Mouse (Mus musculus) right cerebral cortex, adult 2 months (tissue): ENCODE results near the gene Hpn.

Experiments
- DNase-seq, 2 experiments: peaks; one replicate each; pipeline ENCODE4 v3.0.0; 2021 to 2022; ENCODE audit warnings: low spot score in 2 of 2

Hpn gene

GRCm38 (mm10) chr7:31115182-31115581 lies at the start of gene Hpn:
Gene Hpn (minus strand): TSS chr7:31115290.
- DNase-seq = no peak

GRCm38 (mm10) chr7:31164748-31165147 lies 49.7 kb upstream of the Hpn start:
- no peak for DNase-seq

DNA sequence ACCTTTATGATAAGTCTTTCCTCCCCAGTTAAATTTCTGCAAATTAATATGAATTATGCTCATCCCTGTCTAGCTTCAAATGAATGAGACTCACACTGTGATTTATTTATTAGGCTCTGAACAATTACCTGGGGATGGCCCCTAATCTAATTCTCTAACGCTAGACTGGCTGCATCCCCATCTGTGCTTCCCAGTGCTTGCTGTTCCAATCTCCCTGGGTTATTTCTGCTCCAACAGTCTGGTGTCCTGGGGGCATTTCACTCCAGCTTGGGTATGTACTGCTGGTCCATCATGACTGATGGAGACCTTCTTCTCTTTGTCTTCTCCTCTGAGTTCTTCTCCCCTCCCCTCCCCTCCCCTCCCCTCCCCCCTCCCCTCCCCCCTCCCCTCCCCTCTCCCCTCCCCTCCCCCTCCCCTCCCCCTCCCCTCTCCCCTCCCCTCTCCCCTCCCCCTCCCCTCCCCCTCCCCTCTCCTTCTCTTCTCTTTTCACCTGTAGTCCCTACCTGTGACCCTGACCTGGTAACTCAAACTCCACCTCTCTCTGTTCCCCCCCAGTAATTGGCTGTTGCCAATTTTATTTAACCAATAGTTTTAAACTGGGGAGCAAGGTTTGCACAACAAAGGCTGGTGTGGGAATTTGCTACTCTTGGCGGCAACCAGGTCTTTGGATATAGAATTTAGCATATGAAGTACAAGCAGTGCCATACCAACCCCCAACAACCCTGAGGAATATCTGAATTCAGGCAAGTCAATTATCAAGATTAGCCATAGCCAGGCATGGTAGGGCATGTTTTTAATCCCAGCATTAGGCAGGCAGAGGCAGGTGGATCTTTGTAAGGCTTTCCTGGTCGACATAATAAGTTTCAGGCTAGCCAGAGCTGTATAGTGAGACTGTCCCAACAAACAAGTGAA lies 48.8 kb upstream of the Hpn start:
- DNase-seq = no peak

DNA sequence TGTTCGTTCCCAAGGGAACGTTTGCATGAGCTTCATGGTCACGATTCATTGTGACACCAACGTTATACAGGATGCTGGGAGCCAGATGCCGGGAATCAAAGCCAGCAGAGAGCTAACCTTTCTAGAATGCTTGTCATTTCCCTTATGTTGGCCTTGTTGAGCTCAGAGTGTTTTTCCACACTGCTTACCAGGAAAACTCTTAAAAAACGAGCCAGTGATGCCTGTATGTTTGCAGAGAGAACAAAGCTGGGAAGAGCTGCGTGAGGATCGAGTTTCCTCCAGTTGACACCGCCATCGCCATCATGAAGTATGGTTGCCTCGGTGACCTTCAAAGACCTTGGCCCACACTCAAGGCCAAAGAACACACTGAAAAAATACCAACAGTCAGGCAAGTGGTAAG lies 47.2 kb upstream of the Hpn start:
- no peak for DNase-seq

- DNase-seq = no peak
Observed at GRCm38 (mm10) chr7:31161831-31162230, 46.7 kb upstream of the Hpn start.

GRCm38 (mm10) chr7:31161246-31161645 lies 46.2 kb upstream of the Hpn start:
- DNase-seq = no peak

GRCm38 (mm10) chr7:31160763-31161162 lies 45.7 kb upstream of the Hpn start:
- DNase-seq = no peak

GRCm38 (mm10) chr7:31156034-31156928 lies 41.2 kb upstream of the Hpn start:
- DNase-seq = no peak

- DNase-seq = no peak
Observed at GRCm38 (mm10) chr7:31155296-31156033, 40.4 kb upstream of the Hpn start, which contains the start of gene Gramd1a. Gene Gramd1a (minus strand): TSS chr7:31155896.

DNA sequence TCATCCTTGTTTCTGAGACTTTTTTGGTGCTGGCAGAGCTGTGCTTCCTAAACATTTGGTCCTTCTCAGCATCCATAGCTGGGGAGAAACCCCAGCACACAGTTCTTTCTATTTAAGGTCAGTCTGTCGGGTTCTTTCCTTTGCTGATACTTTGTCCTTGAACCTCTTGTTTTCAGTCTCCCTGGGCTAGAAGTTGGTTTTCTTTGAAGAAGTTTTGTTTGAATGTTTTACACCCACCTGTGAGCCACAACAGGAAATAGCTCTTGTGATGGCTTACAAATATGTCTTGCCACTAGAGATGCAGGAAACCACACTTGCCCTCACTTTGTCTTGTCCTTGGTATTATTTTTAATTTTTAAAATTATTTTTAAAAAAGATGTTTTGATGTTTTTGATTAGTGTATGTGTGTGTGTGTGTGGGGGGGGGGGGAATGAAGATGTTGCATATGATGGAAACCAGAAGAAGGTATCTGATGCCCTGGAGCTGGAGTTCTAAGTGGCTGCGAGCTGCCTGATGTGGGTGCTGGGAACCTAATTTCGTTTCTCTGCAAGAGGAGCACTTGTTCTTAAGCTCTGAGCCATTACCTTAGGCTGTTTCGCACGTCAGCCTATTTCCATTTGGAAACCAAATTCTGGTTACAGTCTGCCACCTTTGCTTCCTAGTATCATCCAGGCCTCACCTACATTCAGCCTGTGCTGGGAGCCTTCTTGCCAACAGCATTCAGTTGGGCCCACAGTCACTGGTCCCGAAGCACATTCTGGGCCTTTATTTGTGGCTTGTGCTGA lies 38.6 kb upstream of the Hpn start:
- DNase-seq = no peak

- DNase-seq = peak in 1 of 2 experiments; percentile 45
Observed at GRCm38 (mm10) chr7:31151301-31152241, 36.5 kb upstream of the Hpn start.

DNA sequence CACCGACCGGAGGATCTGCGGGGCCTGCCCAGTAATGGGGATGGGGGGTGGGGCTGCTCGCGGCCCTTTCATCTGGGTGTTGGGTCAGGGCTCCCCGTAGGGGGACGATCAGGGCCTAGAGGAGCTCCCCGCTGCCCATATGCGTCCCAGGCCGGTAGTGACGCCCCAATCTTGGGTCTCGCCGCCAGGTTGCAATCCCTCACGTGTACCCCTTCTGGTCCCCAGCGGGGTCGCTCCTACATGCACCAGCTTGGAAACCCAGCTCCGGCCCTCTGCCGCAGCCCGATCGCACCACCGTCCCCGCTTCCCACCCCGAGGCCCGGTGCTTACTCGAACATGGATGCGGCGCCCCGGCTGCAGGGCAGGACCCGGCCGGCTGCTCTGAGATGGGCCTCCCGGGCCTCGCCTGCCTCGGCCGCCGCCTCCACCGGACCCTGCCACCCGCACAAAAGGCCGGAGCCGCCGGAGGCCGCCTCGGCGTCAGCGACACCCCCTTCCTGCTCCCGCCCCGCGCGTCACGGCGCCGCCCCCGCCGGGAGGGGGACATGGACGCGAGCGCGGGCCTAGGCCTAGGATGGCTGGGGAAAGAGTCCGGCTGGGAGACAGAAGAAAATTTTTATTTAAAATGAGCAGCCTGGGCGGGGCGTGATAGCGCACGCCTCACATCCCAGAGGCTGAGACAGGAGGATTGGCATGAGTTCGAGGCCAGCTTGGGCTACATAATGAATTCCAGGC lies 35.6 kb upstream of the Hpn start:
- peak; percentile 83 to 88 for DNase-seq

GRCm38 (mm10) chr7:31149751-31150565 lies 34.9 kb upstream of the Hpn start:
- DNase-seq = peak; percentile 40 to 62

- DNase-seq = peak in 1 of 2 experiments; percentile 2
Observed at GRCm38 (mm10) chr7:31149271-31149670, 34.2 kb upstream of the Hpn start.

GRCm38 (mm10) chr7:31148756-31149155 lies 33.7 kb upstream of the Hpn start:
- DNase-seq = peak in 1 of 2 experiments; percentile 46

DNA sequence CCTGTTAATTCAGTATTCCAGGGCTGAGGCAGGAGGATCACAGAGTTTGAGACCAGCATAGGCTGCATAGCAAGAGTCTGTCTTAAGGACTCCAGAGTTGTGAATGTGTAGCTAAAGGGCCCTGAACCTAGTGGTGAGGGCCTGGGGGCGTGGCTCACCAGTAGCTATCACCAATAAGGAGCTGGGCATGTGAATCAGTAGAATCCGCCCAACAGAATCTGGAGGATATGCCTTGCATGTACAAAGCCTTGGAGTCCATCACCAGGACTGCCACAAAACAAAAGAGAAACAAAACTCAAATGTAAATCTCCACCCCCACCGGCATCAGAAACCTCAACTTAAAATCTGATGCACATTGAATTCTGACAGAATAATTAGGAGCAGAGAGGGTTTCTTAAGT lies 33.0 kb upstream of the Hpn start:
- DNase-seq = peak in 1 of 2 experiments; percentile 2

DNA sequence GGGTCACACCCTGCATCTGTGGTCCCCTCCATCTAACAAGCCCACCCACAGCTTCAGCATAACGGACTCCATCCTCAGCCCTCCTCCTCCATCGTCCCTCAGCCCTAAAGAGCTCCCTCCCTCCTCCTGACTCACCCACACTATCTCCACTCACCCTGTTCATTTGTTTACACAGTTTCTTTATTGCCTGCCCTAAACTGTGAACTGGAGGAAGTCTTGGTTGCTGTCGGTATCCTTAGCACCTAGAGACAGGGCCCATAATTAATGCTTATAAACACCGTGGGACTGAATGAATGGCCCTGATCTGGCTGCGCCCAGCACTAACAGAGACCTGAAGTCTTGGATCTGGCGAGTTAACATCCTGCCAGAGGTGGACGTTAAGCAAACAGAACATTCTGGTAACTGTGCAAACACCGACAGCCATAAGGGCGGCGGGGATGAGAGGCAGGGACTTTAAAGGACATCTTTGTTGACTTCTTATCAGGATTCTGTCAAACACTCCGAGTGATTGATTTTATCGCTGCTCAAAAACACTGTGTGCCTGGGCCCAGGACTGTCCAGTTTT lies 30.6 kb upstream of the Hpn start:
- no peak for DNase-seq

DNA sequence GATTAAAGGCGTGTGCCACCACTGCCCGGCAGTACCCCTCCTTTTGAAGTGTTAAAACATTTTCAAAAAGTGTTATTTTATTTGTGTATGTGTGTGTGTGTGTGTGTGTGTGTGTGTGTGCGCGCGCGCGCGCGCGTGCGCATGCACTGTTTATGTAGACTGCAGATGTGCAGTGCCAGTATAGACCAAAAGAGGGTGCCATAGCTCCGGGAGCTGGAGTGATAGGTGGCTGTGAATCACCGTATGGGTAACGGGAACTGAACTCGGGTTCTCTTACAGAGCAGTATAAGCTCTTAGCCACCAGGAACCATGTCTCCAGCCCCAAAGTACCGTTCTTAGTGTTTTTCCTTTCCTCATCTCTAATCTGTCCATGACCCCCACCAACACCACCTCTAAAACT lies 29.8 kb upstream of the Hpn start:
- peak in 1 of 2 experiments; percentile 5 for DNase-seq
